Mouse (Mus musculus): ENCODE data around the gene G6pc3.

Gene G6pc3

GRCm38 (mm10) chr11:102190848-102191247, 1.4 kb downstream of the G6pc3 start:
- DNase-seq: no peak

GRCm38 (mm10) chr11:102193657-102194440, 4.4 kb downstream of the G6pc3 start:
- DNase-seq: no peak

GRCm38 (mm10) chr11:102196018-102196797, 6.8 kb downstream of the G6pc3 start:
- no peak for DNase-seq

GRCm38 (mm10) chr11:102198245-102198644, 8.8 kb downstream of the G6pc3 start:
- DNase-seq: no peak

GRCm38 (mm10) chr11:102199856-102200255, 10.4 kb downstream of the G6pc3 start:
- DNase-seq: no peak

- no peak for DNase-seq
Observed at GRCm38 (mm10) chr11:102201408-102201821, 12.0 kb downstream of the G6pc3 start.

GRCm38 (mm10) chr11:102206481-102206880, 17.1 kb downstream of the G6pc3 start:
- no peak for DNase-seq

- no peak for DNase-seq
Observed at GRCm38 (mm10) chr11:102207825-102208777, 18.7 kb downstream of the G6pc3 start.

GRCm38 (mm10) chr11:102208846-102209245, 19.4 kb downstream of the G6pc3 start:
- no peak for DNase-seq

- no peak for DNase-seq
Observed at GRCm38 (mm10) chr11:102209742-102210141, 20.3 kb downstream of the G6pc3 start.

- no peak for DNase-seq
Observed at GRCm38 (mm10) chr11:102210185-102210584, 20.8 kb downstream of the G6pc3 start.

- DNase-seq: no peak
Observed at GRCm38 (mm10) chr11:102211011-102211410, 21.6 kb downstream of the G6pc3 start.

- DNase-seq: no peak
Observed at GRCm38 (mm10) chr11:102211936-102212341, 22.5 kb downstream of the G6pc3 start.

GRCm38 (mm10) chr11:102214430-102215156, 25.2 kb downstream of the G6pc3 start:
- DNase-seq: no peak

GRCm38 (mm10) chr11:102215511-102215910, 26.1 kb downstream of the G6pc3 start:
- no peak for DNase-seq

- DNase-seq: peak; percentile 80
Observed at GRCm38 (mm10) chr11:102216056-102216885, 26.9 kb downstream of the G6pc3 start.

- no peak for DNase-seq
Observed at GRCm38 (mm10) chr11:102216886-102217240, 27.4 kb downstream of the G6pc3 start.

GRCm38 (mm10) chr11:102217396-102217795, 28.0 kb downstream of the G6pc3 start:
- no peak for DNase-seq

- DNase-seq: no peak
Observed at GRCm38 (mm10) chr11:102217876-102218430, 28.5 kb downstream of the G6pc3 start.

- peak; percentile 97 for DNase-seq
Observed at GRCm38 (mm10) chr11:102218783-102219182, 29.4 kb downstream of the G6pc3 start.
